Mouse (Mus musculus) retina, postnatal 7 days (tissue): Measurements from ENCODE around the gene Fgfr2.

ENCODE experiments used
- DNase-seq: peaks from one replicate; pipeline ENCODE4 v3.0.0-alpha.2; 2012; ENCODE audit warnings: low read depth, low spot score

The Fgfr2 gene

DNA sequence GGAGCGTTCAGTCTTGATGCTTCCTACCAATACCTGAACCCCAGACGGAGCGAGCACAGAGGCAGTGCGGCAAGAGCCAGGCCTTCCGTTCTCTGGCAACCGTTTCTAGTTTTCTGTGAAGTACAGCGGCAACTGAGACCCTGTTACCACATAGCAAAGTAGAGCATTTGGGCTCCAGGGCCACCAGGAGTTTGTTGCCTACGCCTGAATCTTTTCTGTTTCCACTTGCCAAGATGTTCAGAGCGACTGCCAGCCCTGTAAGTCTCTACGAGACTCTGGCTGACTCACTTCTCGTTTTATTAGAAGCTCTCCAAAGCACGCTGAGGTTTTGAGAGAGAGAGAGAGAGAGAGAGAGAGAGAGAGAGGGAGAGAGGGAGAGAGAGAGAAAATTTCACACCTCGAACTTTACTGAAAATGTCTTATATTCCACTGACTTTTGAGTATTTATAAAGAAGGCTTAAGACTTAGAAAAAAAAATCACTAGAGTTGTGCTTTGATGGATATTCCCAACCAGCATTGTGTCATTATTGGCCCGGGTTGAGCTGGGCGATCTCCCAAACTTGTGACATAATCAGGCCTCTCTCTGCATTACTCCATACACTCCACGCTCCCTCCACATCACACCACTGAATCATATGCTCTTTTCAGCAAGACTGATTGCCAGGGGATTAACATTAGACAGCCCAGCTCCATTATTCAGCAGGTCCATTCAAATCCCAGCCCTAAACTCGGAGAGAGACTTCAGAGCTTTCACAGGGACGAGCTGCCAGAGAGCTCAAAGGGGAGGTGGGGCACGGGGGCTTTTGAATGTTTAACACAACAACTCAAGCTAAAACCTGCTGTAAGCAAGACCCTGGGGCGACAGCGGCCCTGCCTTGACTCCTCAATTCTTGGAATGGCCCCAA is 2907.6 kb downstream of the Fgfr2 start:
- no peak for DNase-seq

DNA sequence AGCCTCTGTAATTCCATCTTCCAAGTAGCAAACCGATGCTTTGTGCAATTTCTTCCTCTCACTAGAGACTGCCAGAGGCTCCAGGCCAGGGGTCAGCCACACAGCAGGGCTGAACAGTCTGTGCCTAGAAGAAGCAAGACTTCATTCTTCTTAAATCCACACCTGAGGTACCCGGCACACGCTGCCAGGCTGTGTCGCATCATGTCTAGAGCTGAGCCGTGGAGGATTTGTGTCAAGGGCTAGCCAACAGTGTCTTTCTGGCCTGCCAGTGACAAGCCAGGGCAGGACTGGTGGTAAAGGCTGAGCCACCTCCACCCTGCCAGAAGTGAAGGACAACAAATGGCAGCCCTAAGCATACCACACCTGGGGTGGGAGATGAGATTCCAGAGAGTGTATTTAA is 2910.0 kb downstream of the Fgfr2 start:
- DNase-seq = no peak

DNA sequence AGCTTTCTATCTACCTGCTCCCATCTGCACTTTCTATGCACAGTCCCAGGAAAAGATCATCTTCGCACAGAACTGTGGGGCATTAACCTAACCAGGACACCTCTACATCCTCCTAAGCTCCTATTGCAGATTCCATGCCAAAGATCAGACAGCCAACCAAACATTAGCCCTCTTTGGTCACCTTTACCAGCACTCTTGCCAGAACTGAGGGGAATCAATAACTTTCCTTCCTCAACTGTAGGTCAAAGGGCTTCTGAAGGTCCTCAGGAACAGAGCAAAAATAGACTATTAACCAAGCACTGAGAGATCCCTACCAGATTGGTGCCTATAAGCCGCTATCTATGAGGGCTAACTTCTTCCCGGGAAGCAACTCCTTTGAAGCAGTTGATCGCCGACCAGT is 2911.7 kb downstream of the Fgfr2 start:
- no peak for DNase-seq

DNA sequence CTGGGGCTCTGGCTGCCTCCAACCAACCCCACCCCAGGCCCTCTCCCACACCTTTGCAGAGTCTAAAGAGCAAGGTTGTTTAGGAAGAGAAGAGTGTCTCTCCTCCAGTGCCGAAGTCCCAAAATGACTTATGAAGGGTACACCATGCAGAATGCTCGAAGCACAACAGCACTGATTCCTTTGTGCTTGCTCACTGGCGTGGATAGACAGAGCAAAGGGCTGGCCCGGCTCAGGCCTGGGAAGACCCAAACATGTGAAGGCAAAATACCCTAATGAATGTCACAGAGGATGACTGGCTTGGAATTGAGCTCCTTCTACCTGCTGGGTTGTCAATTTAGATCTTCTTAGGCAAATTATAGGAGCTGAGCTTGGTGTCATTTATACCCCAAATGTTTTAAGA is 2914.5 kb downstream of the Fgfr2 start:
- DNase-seq = no peak

DNA sequence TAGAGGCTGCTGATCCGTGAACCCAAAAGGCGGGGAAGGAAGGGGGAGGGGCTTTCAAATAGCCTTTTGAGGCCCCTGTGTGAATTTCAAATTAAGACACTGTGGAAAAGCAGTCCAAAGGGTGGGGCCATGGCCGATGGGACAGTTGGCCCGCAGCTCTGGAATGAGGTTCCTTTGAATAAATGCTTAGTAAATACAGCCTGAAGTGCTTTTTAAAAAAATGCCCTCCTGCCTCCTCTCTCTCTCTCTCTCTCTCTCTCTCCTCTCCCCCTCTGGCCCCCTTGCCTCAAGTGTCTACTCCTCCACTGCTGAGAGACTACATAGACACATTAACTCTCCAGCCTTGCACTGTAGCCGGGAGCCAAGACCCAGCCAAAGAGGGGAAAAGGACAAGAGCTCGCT is 2917.0 kb downstream of the Fgfr2 start:
- no peak for DNase-seq

DNA sequence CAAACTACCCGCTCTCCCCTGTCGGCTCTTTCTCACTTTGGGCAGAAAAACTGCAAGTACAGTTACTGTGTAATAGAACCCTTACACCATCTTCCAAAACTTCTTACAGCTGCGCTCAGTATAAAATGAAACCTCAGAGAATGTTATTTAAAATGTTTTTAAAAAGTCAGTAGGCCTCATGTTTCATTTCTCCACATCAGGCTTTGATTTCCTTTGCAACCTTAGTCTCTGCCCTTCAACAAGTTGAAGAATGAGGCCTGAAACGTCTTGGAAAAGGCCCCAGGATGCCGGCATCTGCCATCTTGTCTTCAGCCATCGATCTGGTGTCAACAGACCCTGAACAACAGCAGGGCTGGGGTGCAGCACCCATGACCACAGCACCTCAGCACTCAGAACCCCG is 2918.0 kb downstream of the Fgfr2 start:
- DNase-seq = no peak

DNA sequence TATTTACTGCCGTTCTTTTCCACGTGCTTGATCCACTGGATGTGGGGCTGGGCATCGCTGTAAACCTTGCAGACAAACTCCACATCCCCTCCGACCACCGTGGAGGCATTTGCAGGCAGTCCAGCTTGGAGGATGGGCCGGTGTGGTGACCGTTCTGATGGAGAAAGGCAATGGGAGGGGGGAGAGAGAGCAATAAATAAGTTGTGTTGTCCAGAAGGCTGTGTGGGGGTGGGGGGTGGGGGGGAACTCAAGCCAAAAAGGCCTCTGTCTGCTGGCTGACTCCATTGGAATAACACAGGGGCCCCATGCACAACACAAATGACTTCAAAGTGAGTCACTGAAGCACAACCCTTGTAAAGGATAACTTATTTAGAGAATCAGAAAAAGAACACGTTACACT is 2922.1 kb downstream of the Fgfr2 start:
- DNase-seq = no peak

DNA sequence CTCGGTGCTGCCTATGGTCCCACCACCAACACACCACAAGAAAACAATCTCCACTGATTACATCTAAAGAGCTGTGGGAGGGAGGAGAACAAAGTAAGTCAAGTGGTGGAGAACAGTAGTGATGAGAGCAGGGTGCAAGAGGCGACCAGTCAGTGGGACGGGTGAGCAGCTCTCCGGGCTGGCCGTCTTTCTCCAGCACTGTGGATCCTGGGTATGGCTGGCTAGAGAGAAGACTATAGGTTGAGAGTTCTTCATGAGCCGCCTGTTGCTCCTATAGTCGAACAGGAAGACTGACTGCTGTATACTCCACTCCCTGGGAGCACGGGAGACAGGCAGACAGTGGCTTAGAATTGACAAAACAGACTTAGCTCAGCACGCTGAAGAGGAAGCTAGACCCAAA is 2923.2 kb downstream of the Fgfr2 start:
- no peak for DNase-seq

DNA sequence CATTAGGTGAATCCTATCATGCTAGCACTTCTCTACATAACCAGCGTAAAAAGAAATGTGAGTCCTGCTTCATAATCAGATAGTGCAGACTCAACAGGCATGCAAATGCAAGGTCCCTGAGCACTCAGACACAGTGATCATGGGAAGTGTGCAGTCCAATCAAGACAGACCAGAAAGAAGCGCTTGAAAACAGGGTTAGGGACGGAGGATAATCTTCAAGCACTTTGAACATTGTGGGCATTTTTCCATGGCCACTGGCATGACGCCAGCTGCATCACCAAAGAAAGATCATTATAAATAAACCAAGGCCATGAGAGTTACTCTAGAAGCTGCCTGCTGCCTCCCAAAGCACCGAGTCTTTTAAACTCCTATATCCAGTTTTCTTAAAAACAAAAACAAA is 2923.8 kb downstream of the Fgfr2 start:
- no peak for DNase-seq

DNA sequence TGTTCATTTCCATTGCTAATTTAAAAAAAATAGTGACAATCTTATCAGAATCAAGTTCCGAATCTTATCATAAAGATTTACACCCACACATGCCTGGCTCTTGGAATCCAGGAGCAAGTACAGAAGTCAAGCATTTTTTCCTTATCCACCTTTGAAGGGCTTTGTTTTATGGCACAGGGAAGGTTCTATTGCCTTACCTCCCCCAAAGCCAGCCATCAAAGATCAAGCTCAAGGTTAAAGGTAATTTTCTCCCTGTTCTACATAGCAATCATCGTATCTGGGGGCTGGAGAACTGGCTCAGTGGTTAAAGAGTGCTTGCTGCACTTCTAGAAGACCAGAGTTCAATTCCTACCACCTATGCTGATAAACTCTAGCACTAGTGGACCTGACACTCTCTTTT is 2928.1 kb downstream of the Fgfr2 start:
- DNase-seq = no peak

DNA sequence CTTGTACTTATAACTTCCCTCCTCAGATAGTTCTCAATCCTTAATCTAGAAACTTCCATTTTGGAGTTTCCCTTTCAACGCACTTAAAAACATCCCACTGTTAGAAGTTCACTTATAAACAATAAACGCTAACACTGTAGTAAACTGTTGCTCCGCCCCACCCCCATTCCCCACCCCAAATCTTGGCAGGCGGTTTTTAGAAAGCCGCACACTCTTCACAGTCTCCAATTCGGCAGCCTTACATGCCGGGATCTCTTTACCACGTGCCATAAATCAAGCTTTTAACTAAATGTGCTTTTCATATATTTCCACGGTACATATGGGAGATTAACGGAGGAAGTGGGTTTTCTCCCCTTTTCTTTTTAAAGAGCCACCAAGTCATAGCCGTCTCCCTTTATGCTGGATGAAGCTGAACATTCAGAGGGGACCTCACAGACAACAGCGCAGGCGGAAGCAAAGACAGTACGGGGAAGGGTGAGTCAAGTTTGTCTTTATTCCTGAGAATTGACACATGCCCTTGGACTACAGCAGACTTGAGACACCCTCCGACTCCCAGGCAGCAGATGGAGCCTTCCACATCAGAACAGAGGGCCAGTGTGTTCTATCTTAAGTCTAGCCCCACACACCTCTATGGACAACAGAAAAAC is 2932.7 kb downstream of the Fgfr2 start:
- DNase-seq = no peak

DNA sequence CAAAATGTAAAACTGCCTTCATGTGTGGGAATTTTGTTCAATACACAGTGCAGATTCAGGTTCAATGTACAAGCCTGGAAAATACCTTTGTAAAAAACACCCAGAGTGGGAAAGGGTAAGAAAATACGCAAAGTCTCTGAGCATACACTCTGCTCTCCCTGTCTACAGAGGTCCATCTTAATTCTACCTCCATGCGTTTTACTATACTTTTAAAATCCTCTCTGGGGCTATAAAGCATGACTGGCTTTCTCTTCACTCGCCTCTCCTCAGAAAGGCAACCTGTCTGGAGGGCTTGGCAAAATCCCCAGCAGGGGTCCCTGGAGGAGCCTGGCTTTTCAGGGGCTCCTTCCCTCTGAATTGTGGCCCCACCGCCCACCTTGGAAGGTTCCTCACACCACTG is 2933.2 kb downstream of the Fgfr2 start:
- DNase-seq = no peak

DNA sequence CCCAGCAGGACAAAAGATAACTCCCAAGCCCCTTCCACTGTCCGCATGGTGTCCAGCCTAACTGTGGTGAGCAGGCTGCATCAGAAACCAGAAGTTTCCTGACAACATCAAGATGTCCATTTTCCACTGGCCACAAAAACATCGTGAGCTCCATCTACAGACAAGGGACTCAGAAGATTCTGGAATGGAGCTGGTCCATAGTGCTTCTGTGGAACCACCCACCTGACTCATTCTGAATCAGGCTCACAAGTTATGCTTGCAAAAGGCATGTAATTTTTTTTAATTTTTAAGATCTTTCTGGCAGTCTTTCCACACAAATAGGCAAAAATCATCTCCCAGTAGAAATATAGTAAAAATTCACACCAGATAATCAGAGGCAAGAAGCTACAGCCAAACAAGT is 2935.0 kb downstream of the Fgfr2 start:
- DNase-seq = no peak

DNA sequence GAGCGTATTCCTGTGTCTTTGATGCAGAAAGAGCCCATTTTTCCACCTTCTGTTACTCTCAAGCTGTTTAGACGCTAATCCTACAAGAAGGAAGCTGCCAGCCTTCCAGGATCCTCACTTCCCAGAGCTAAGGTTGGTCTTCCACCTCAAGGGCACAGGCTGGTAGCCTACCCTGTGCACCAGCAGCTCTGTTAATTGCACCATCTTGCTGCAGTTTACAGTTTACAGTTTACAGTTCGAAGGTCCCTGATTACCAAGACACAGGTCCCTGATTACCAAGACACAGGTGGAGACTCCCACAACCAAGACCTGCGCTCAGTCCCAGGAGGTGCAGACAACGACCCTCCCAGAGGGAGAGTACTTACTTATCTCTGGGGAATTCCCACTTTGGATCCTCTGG is 2938.3 kb downstream of the Fgfr2 start:
- DNase-seq = no peak

DNA sequence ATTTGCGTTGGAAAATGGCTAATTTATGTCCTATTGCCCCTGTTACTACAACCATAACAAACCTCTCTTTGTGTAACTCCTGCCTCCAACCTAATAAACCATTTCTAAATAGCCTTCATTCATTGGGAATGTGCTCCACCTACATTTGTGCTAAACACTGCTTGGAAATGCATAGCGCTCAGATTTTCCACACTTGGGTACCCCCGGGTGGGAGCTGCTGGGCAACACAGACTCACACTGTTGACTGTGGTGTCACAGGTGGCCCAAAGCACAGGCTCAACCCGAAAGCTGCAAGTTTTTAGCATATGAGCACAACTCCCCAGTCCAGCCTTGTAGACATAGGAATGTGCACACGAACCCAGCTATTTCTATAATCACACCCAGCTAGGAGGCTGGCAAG is 2939.2 kb downstream of the Fgfr2 start:
- no peak for DNase-seq

DNA sequence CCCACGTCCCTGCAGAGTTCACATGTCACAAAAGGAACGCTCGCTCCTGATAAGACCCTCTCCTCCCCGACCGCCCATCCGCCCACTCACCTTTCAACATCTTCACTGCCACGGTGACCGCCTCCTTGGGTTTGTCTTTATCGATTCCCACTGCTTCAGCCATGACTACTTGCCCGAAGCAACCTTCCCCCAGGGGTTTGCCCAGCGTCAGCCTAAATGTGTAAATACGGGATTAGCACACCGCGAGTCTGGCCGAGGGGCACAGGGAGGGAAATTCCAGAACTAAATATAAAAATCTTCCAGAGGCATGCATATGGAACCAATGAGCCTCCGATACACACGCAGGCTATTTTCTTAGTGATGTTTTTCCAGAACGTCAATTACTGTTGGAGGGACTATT is 2940.6 kb downstream of the Fgfr2 start:
- no peak for DNase-seq

DNA sequence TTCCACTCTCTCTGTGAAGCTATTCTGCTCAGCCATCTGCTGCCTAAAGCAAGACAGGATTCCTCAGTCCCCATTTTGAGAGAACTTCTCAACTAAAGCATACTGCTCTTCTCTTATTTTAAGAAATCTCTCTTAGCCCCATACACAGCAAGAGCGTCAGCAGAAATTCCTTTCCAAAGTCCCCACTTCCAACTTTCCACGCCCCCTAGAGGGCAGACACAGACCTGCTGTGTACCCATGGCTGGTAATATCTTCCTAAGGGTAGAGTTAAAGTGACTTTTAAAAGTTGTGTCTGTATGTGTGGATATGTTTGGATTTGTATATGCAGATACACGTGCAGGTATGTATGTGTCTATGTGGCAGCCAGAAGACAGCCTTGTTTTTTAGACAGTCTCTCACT is 2944.2 kb downstream of the Fgfr2 start:
- no peak for DNase-seq

DNA sequence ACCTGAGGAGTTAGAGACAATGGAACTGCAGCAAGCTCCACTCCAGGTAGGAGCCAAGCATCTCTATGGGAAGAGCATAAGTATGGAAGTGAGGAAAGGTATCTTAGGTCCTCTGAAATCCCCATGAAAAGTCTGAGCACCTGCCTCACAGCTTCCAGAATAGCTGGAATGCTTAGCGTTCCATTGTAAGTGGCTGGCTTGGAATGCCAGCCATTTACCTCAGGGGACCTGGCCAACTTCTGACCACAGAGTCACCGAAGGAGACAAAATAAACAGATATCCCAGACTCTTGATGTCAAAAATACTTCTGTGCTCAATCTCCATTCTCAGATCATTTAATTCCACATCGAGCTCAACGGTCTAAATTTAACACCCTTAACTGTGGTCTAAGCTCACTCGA is 2946.1 kb downstream of the Fgfr2 start:
- DNase-seq = no peak

DNA sequence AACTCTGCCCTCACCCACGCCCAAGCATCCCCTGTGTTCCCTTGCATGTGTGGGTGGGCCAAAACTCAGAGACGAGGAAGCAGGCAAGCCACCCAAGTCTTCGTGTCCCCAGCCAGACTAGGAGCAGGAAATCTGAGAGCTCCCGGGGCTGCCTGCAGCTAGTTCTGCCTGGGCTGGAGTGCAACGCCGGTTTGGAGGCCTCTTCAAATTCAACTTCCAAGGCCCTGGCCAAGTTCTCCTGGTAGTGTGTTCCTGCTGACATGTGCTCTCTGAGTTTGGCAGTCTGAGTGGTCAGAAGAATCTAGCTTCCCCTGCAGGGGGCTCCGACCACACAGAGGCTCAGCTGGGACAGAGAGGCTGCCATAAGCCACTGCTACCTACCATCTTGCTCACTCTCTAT is 2948.6 kb downstream of the Fgfr2 start:
- no peak for DNase-seq

DNA sequence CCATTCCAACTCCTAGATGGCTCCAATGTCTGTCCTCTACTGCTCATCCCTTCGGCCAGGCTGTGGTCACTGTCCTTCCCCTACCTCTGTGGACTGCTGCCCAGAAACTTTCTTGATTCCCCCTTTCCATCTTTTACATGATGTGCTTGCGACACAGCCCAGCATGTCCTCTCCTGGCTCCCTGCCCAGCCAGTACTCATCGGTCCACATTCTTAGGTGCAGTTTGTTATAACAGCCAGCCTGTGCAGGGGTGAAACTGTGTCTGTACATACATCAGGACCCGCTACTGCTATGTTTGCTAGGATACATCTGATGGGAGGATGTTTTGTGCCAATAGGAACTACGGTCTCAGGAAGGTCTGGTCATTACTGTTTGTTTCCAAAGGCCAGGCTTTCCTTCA is 2949.2 kb downstream of the Fgfr2 start:
- no peak for DNase-seq

DNA sequence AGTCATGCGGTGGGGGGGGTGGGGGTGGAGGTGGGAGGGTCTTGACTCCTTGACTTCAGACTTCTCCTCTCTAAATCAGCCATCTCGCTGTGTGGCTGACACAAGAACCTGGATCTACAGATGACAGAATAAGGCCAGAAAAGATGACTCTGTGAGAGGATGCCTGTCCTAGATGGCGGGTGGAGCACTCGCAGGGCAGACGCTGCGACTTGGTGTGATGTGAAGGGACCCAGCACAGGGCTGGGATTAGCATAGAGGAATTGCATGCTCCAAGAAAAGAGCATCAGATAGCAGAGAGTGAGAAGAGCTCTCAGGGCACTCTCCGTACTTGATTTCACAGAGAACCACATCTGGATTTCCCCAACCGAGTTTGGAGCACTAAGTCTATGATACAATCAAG is 2953.0 kb downstream of the Fgfr2 start:
- DNase-seq = no peak

DNA sequence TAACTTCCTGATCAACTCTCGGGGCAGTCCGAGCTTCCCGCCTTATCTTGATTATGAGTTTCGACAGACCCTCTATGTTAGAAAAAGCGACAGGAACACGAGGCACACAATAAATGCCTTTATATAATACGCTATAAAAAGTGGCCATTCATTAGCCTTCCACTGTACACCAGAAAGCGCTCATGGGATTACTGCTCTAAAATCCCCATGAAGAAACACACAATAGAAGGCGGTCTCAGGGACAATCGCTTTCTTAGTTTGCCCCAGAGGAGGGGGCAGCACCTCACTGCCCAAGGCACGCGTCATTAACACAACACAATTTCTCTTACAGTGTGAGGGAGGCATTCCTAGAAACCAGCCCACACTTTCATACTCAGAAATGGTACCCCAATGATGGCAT is 2954.9 kb downstream of the Fgfr2 start:
- DNase-seq = no peak

DNA sequence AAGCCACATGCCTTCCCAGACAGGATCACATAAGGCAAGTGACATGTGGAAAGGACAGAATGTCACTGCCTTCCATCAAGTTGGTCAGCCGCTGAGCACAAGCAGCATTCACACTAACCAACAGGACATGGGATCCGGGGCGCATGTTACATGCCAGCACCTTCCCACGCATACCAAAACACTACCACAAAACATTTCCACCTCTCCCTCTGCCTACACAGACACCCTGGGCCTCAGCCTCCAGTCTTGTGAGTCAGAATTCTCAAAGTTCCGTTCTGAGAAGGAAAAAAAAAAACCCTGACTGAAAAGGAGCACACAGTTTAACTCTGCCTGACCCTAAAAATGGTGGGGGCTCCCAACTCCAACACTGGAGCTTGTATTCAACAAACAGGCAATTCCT is 2955.9 kb downstream of the Fgfr2 start:
- no peak for DNase-seq
